ENCODE assay signal across 8 mouse cellular contexts in the genomic region with DNA sequence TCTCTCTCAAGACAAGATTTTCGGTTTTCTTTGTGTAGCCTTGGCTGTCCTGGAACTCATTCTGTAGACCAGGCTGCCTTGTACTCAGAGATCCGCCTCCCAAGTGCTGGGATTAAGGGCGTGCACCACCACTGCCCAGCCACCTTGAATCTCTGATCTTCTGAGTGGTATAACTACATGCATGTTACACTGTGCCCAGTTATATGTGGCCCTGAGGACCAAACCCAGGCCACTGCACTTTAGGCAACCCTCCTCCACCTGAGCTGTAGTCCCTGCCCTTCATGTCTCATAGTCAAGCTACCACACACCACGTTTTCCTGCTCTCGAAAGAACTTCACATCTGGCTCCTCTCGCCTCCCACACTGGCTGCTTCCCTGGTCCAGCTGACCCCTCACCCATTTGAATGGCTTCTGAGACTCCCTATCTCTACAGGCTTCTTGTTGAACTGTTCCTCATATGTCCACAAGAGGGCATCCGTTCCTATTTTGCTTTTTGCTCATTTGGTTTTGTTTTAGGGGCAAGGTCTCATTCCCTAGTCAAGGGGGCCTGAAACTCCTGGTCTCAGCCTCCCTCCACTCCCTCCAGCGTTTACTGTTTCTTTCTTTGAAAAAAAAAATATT. TPM values are rescaled to one million over a fixed set of nuclear protein-coding genes. Genes with fewer than 3 reads are reported as not detected.
A peak's percentile ranks its signal among the peaks of the same experiment; 100 is the strongest.
DNase-seq lines count a peak whose midpoint lies in the region; ATAC-seq and TF ChIP-seq lines count a peak whose summit lies in the region.

No protein-coding gene starts in this region.

- no peaks in the 10 kb centered on the region for H3K36me3 ChIP-seq in liver, embryonic 14.5 days (replicated peaks; ENCODE audit: control insufficient read depth, insufficient read depth, low read depth)

- H3K4me1 ChIP-seq in liver, embryonic 14.5 days (replicated peaks; ENCODE audit: control insufficient read depth in 2 of 2, insufficient read depth in 2 of 2, low read length in 1 of 2) = no peaks in the 10 kb centered on the region

- H3K9me3 ChIP-seq in liver, embryonic 14.5 days (ENCODE audit: control insufficient read depth, low read length) = no peaks in the 10 kb centered on the region

- 21% methylated on average over 8 of the region's 8 CpGs for WGBS in liver, embryonic 14.5 days (ENCODE audit: insufficient replicate concordance)

- TF ChIP-seq CTCF in liver, embryonic 14.5 days (IDR thresholded peaks at IDR 0.05; ENCODE audit: low read depth) = peak; percentile 81

- H3K4me3 ChIP-seq in liver, embryonic 14.5 days (ENCODE audit: insufficient read depth in 1 of 2, low read depth in 2 of 2, low read length in 2 of 2) = no peak overlapping the region

- H3K9ac ChIP-seq in liver, embryonic 14.5 days (replicated peaks) = no peak overlapping the region

- no peak for ATAC-seq in liver, embryonic 14.5 days (ENCODE audit: insufficient read depth)

- DNase-seq in cerebellum, postnatal 10 days = peak; percentile 32 to 51
- DNase-seq in cerebellum, adult 9-11 months = no peak
- DNase-seq in 416B (ENCODE audit: low read depth) = peak; percentile 70
- peak; percentile 55 for DNase-seq in embryo, embryonic 9.5 days (ENCODE audit: extremely low spot score)
- DNase-seq in liver, embryonic 14.5 days (ENCODE audit: low read depth in 3 of 3, low spot score in 3 of 3) = no peak
- peak; percentile 28 for DNase-seq in thymus, postnatal 25 days
- no peak for DNase-seq in layer of hippocampus, adult 11-12 months (ENCODE audit: low spot score)
- DNase-seq in gastrocnemius, postnatal 10 days = no peak

- H3K27ac ChIP-seq in liver, embryonic 14.5 days = no peak overlapping the region

- TF ChIP-seq EP300 in liver, embryonic 14.5 days (IDR thresholded peaks at IDR 0.05; ENCODE audit: low read depth) = no peak

- H3K27me3 ChIP-seq in liver, embryonic 14.5 days (ENCODE audit: control insufficient read depth, insufficient read depth, low read length) = no peaks in the 10 kb centered on the region

- H3K4me2 ChIP-seq in liver, embryonic 14.5 days (ENCODE audit: low read depth) = no peak overlapping the region

RNA-seq across cellular contexts. Expression of a gene that starts 11.2 kb away (rescaled TPM):
- polyA plus RNA-seq in liver, embryonic 14.5 days (2012; rRNA removed) = 41.3 and 43.0 TPM in 2 replicates
- 27.2 and 32.2 TPM in 2 replicates for polyA plus RNA-seq in liver, embryonic 14.5 days (2014; fragmentation: Nextera tagmentation; extraction: Ambion mirVana)
- 10 to 100 TPM; 42.3 to 46.1 TPM for total RNA-seq in gastrocnemius, postnatal 10 days (2021)

RNA-seq across cellular contexts. Expression of a gene that starts 12.0 kb away (rescaled TPM):
- 5.6 and 6.6 TPM in 2 replicates for polyA plus RNA-seq in liver, embryonic 14.5 days (2012; rRNA removed)
- polyA plus RNA-seq in liver, embryonic 14.5 days (2014; fragmentation: Nextera tagmentation; extraction: Ambion mirVana) = 7.2 and 8.9 TPM in 2 replicates
- 10 to 100 TPM; 23.2 to 23.3 TPM for total RNA-seq in gastrocnemius, postnatal 10 days (2021)

RNA-seq across cellular contexts. Expression of a gene that starts 23.4 kb away (rescaled TPM):
- polyA plus RNA-seq in liver, embryonic 14.5 days (2012; rRNA removed) = 157 and 160 TPM in 2 replicates
- polyA plus RNA-seq in liver, embryonic 14.5 days (2014; fragmentation: Nextera tagmentation; extraction: Ambion mirVana) = 61.7 and 67.3 TPM in 2 replicates
- 10 to 100 TPM; 32.5 to 34.9 TPM for total RNA-seq in gastrocnemius, postnatal 10 days (2021)

RNA-seq across cellular contexts. Expression of a gene that starts 38.2 kb away (rescaled TPM):
- 2.5 and 3.2 TPM in 2 replicates for polyA plus RNA-seq in liver, embryonic 14.5 days (2012; rRNA removed)
- 1.8 and 2.2 TPM in 2 replicates for polyA plus RNA-seq in liver, embryonic 14.5 days (2014; fragmentation: Nextera tagmentation; extraction: Ambion mirVana)
- total RNA-seq in gastrocnemius, postnatal 10 days (2021) = 10 to 100 TPM in 1 of 2 experiments, 1 to 10 TPM in 1; 9.8 to 14.0 TPM

Comparison
In these comparisons a context has a peak if more than half of its experiments do, and no peak if none do; other contexts are left out.
1. DNase-seq: peak in cerebellum, postnatal 10 days (2 of 2), 416B (single experiment), embryo, embryonic 9.5 days (single experiment) and thymus, postnatal 25 days (single experiment); none in cerebellum, adult 9-11 months (single experiment), liver, embryonic 14.5 days (0 of 3), layer of hippocampus, adult 11-12 months (single experiment) and gastrocnemius, postnatal 10 days (single experiment).